16 mouse cellular contexts compared by ENCODE assay signal in genomic region chr3:41548238-41548637, GRCm38 (mm10).
"Had no signal": no experiment of that assay in that cellular context is flagged by ENCODE, and none has a peak within 500 bp of the region (broad histone marks: within the 10 kb centered on the region; RNA-seq: fewer than 3 reads in every experiment).

No protein-coding gene starts in this region.

- H3K4me3 ChIP-seq: neural tube, embryonic 13.5 days; neural tube, embryonic 15.5 days; stomach, embryonic 15.5 days had no signal

- H3K4me2 ChIP-seq: neural tube, embryonic 13.5 days; neural tube, embryonic 15.5 days; stomach, embryonic 15.5 days had no signal

- H3K36me3 ChIP-seq: neural tube, embryonic 13.5 days; neural tube, embryonic 15.5 days; stomach, embryonic 15.5 days had no signal

- DNase-seq: retina, postnatal 1 day; right cerebral cortex, adult 18-20 months; right cerebral cortex, postnatal 14 days; right cerebral cortex, postnatal 25 days; right cerebral cortex, postnatal 4 days; spleen, adult 18-20 months; thymus, adult 18-20 months; thymus, adult 2 months; thymus, postnatal 14 days; thymus, postnatal 25 days; thymus, postnatal 36 days; thymus, postnatal 4 days had no signal

- H3K4me1 ChIP-seq: neural tube, embryonic 15.5 days had no signal

- H3K9me3 ChIP-seq: neural tube, embryonic 13.5 days; neural tube, embryonic 15.5 days; stomach, embryonic 15.5 days had no signal

- H3K27me3 ChIP-seq: neural tube, embryonic 13.5 days; neural tube, embryonic 15.5 days; stomach, embryonic 15.5 days had no signal

- H3K27ac ChIP-seq: neural tube, embryonic 13.5 days; neural tube, embryonic 15.5 days; stomach, embryonic 15.5 days; stomach, postnatal 0 days had no signal

- H3K9ac ChIP-seq: neural tube, embryonic 13.5 days; neural tube, embryonic 15.5 days; stomach, embryonic 15.5 days had no signal
